Mouse (Mus musculus) forebrain, embryonic 11.5 days (tissue): ENCODE measurements around the gene Vamp4. TPM values are rescaled to one million over a fixed set of nuclear protein-coding genes. Genes with fewer than 3 reads are reported as not detected.

Experiments
- ATAC-seq: fragments of 200-750 bp; cut with Nextera tagmentation; replicated peaks from 2 replicates; pipeline ENCODE4 v1.8.0; 2017; ENCODE audit warnings: moderate TSS enrichment; ENCODE audit not compliant: low FRiP score
- DNase-seq: peaks from one replicate; pipeline ENCODE4 v3.0.0-alpha.2; 2017; ENCODE audit warnings: low spot score
- H3K27ac ChIP-seq: fragments of 300-500 bp; sonication (generic); 2 replicates; pipeline ENCODE4 v1.5.1; 2014; ENCODE audit warnings: low read depth, low read length
- H3K27me3 ChIP-seq: fragments of 300-500 bp; sonication (generic); 2 replicates; pipeline ENCODE4 v1.6.1; 2014; ENCODE audit warnings: mild to moderate bottlenecking, low read length, mixed read lengths; ENCODE audit not compliant: control insufficient read depth, insufficient read depth
- H3K36me3 ChIP-seq: fragments of 300-500 bp; sonication (generic); 2 replicates; pipeline ENCODE4 v1.6.1; 2014; ENCODE audit warnings: mild to moderate bottlenecking, low read length, moderate library complexity, mixed read lengths; ENCODE audit not compliant: control insufficient read depth, insufficient read depth
- H3K4me1 ChIP-seq: fragments of 300-500 bp; sonication (generic); replicated peaks from 2 replicates; pipeline ENCODE4 v1.6.1; 2014; ENCODE audit warnings: low read length, mixed read lengths; ENCODE audit not compliant: control insufficient read depth, insufficient read depth
- H3K4me2 ChIP-seq: fragments of 300-500 bp; sonication (generic); 2 replicates; pipeline ENCODE4 v1.6.1; 2014; ENCODE audit warnings: low read depth, mild to moderate bottlenecking, low read length, moderate library complexity, mixed read lengths; ENCODE audit not compliant: severe bottlenecking
- H3K4me3 ChIP-seq: fragments of 300-500 bp; sonication (generic); 2 replicates; pipeline ENCODE4 v1.5.1; 2014; ENCODE audit warnings: low read depth, low read length
- H3K9ac ChIP-seq: fragments of 300-500 bp; sonication (generic); 2 replicates; pipeline ENCODE4 v1.6.1; 2014; ENCODE audit warnings: low read length
- H3K9me3 ChIP-seq: fragments of 300-500 bp; sonication (generic); 2 replicates; pipeline ENCODE4 v1.6.1; 2016; ENCODE audit warnings: low read length, mixed read lengths; ENCODE audit not compliant: control insufficient read depth
- WGBS: fragments of 180-500 bp; shearing (Covaris S2); extraction: QIAGEN DNeasy Blood & Tissue Kit; methylation state at CpG from one replicate; pipeline ENCODE4 v1.1.7; 2014; 5-methylcytosine and 5-hydroxymethylcytosine counted together
- polyA plus RNA-seq: library from polyadenylated mRNA; unstranded; fragments of >200 nt; fragmentation: Nextera tagmentation; extraction: Ambion mirVana; gene quantifications from 2 replicates; pipeline ENCODE4 v1.2.1, GENCODE M21; 2014

Vamp4 gene
- polyA plus RNA-seq, 1 experiment from 2014 or later, result 64.3 TPM

- H3K9me3 ChIP-seq, result no peaks in the 10 kb centered on the region; the same call in 1 of the 2 replicates
- H3K4me3 ChIP-seq, result peak overlapping the region; percentile 83
- H3K27ac ChIP-seq, result peak overlapping the region; percentile 75
- H3K27me3 ChIP-seq, result no peaks in the 10 kb centered on the region
- H3K4me1 ChIP-seq, result no peaks in the 10 kb centered on the region
- peak overlapping the region; percentile 89 for H3K9ac ChIP-seq
- under 1% methylated on average over 46 of the region's 46 CpGs for WGBS
- H3K4me2 ChIP-seq, result peak overlapping the region; percentile 61
- peaks cover 6% of the 10 kb centered on the region; the same call in 1 of the 2 replicates for H3K36me3 ChIP-seq
- DNase-seq (no peak), ATAC-seq (no peak)
Measured at GRCm38 (mm10) chr1:162570931-162571601, 751 bp downstream of the Vamp4 start.

DNA sequence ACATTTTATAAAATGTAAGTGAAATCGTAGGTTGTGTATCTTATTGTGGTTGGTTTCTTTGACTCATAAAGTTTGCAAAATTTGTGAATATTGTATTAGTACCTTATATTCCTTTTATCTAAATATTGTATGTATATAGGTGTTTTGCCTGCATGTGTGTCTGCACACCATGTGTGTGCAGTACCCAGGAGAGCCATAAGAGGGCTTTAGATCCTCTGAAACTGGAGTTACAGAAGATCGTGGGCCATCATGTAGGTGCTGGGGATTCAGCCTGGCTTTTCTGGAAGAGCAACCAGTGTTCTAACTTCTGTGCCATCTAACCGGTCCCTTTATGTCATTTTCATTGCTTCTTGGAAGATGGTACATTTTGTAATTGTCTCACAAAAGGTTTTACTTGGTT, 4.8 kb downstream of the Vamp4 start:
- ATAC-seq (no peak), DNase-seq (no peak)
- no peaks in the 10 kb centered on the region; the same call in 1 of the 2 replicates for H3K9me3 ChIP-seq
- no peak overlapping the region for H3K4me2 ChIP-seq
- no peak overlapping the region for H3K27ac ChIP-seq
- WGBS, result 95% methylated on average over 3 of the region's 3 CpGs
- H3K9ac ChIP-seq, result no peak overlapping the region
- H3K36me3 ChIP-seq, result peaks cover 6% of the 10 kb centered on the region; the same call in 1 of the 2 replicates
- H3K4me1 ChIP-seq, result no peaks in the 10 kb centered on the region
- no peaks in the 10 kb centered on the region for H3K27me3 ChIP-seq
- H3K4me3 ChIP-seq, result no peak overlapping the region

GRCm38 (mm10) chr1:162582884-162583283, 12.6 kb downstream of the Vamp4 start:
- no peaks in the 10 kb centered on the region for H3K4me1 ChIP-seq
- no peak for ATAC-seq
- no peak overlapping the region for H3K4me3 ChIP-seq
- DNase-seq, result no peak
- H3K27me3 ChIP-seq, result no peaks in the 10 kb centered on the region
- H3K9ac ChIP-seq, result no peak overlapping the region
- H3K9me3 ChIP-seq, result no peaks in the 10 kb centered on the region
- H3K36me3 ChIP-seq, result no peaks in the 10 kb centered on the region
- no peak overlapping the region for H3K27ac ChIP-seq
- no peak overlapping the region for H3K4me2 ChIP-seq
- WGBS, result 88% methylated on average over 2 of the region's 2 CpGs

- H3K36me3 ChIP-seq, result no peaks in the 10 kb centered on the region
- H3K4me1 ChIP-seq, result no peaks in the 10 kb centered on the region
- DNase-seq, result no peak
- no peak overlapping the region for H3K4me3 ChIP-seq
- H3K4me2 ChIP-seq, result no peak overlapping the region
- no peak for ATAC-seq
- H3K27ac ChIP-seq, result no peak overlapping the region
- no peak overlapping the region for H3K9ac ChIP-seq
- no peaks in the 10 kb centered on the region for H3K9me3 ChIP-seq
- no peaks in the 10 kb centered on the region for H3K27me3 ChIP-seq
- 81% methylated on average over 4 of the region's 4 CpGs for WGBS
Measured at GRCm38 (mm10) chr1:162586282-162586681, 16.0 kb downstream of the Vamp4 start.

GRCm38 (mm10) chr1:162588606-162589005, 18.3 kb downstream of the Vamp4 start:
- Histone ChIP-seq H3K4me3 (no peak overlapping the region), H3K27me3 (no peaks in the 10 kb centered on the region), H3K4me2 (no peak overlapping the region), H3K36me3 (no peaks in the 10 kb centered on the region), H3K9me3 (no peaks in the 10 kb centered on the region), H3K27ac (no peak overlapping the region), H3K9ac (no peak overlapping the region), H3K4me1 (no peaks in the 10 kb centered on the region)
- no peak for DNase-seq
- WGBS, result 86% methylated on average over 3 of the region's 3 CpGs
- no peak for ATAC-seq

- H3K27me3 ChIP-seq, result no peaks in the 10 kb centered on the region
- H3K4me2 ChIP-seq, result no peak overlapping the region
- no peak overlapping the region for H3K4me3 ChIP-seq
- ATAC-seq (peak; percentile 92), DNase-seq (peak; percentile 77)
- H3K4me1 ChIP-seq, result no peaks in the 10 kb centered on the region
- 7% methylated on average over 9 of the region's 9 CpGs for WGBS
- H3K9ac ChIP-seq, result no peak overlapping the region
- H3K27ac ChIP-seq, result no peak overlapping the region
- H3K9me3 ChIP-seq, result no peaks in the 10 kb centered on the region
- no peaks in the 10 kb centered on the region for H3K36me3 ChIP-seq
Measured at GRCm38 (mm10) chr1:162589443-162589842, 19.1 kb downstream of the Vamp4 start.

DNA sequence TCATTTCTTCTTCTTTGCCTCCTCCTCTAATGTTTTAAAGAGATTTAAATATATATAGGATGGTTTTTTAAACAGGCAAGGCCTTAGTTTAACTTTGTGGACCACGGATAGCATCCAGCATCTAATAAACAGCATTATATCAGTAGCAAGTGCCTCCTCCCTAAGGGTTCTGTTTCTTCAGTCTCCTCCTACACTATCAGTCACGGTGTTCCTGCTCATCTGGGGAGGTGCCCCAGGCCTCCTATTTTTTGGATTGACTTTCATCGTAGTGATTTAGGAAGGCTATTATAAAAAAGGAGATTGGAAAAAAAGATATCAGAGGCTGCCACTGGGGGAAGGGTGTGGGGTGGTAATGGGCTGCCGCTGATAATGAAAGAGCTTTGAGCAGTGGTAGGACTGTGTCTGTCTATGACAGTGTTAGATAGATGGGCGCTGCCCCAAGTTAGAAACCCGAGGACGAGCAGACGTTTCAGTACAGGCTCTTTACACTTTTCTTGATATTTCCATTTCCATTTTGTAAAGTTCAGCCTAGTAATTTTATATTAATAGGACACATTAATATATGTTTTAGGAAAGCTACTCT, 20.2 kb downstream of the Vamp4 start:
- Histone ChIP-seq H3K4me2 (no peak overlapping the region), H3K27ac (no peak overlapping the region), H3K9me3 (no peaks in the 10 kb centered on the region), H3K4me3 (no peak overlapping the region), H3K4me1 (no peaks in the 10 kb centered on the region), H3K36me3 (no peaks in the 10 kb centered on the region), H3K9ac (no peak overlapping the region), H3K27me3 (no peaks in the 10 kb centered on the region)
- ATAC-seq, result no peak
- DNase-seq, result no peak
- 87% methylated on average over 8 of the region's 8 CpGs for WGBS

DNA sequence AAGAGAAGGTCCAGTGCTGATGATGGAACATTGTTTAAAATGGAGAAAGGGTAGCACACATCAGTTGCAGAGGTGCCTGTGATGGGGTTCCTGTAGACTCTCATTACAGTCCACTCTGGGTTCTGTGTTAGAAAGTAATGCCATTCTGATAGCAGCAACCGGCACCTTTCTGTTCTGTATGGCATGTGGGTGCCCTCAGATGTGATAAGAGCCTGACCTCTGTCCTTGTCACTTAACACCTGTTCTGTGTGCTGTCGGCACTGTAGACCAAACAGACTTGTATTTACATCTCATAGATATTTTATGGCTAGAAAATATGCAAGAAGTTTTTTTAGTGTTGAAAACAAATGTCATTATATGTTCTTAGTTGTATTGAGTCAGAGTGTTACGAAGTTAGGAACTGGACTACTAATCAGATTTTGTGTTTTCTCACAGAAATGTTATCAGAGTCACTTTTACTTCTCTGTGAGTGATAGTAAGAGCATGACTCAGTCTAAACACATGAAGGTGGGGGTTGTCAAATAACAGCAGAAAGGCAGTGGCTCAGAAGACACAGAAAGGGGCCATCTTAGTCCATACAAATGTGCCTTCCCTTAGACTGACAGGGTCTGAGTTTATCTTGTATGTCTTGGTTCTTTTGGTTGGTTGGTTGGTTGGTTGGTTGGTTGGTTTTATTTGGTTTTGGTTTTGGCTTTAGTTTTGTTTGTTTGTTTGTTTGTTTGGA, 27.2 kb downstream of the Vamp4 start:
- WGBS, result 86% methylated on average over 3 of the region's 3 CpGs
- H3K36me3 ChIP-seq, result no peaks in the 10 kb centered on the region
- no peak overlapping the region for H3K9ac ChIP-seq
- H3K27ac ChIP-seq, result no peak overlapping the region
- H3K4me3 ChIP-seq, result no peak overlapping the region
- ATAC-seq, result no peak
- no peaks in the 10 kb centered on the region for H3K9me3 ChIP-seq
- no peak for DNase-seq
- H3K4me2 ChIP-seq, result no peak overlapping the region
- no peaks in the 10 kb centered on the region for H3K4me1 ChIP-seq
- no peaks in the 10 kb centered on the region for H3K27me3 ChIP-seq
